Mouse (Mus musculus): ENCODE results near the gene Smyd1.

DNA sequence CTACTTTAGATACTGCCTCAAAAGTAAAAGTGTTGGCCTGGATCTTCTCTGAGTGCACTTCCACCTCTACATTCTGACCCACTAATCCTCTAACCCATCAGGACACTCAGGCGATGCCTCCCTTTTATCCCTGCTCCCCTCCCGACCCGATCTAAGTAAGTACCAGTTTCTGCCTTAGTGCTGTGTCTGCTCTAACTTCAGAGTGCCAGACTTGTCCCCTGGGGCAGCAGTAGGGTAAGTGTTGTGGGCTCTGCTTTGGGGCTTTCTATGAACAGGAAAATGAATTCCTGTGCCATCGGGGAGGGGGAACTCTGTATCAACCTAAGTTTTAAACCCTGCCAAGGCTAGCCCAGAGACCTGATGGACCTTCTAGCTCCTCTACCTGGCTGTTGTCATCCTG is 38.2 kb upstream of the Smyd1 start:
- TF ChIP-seq CTCF (IDR thresholded peaks at IDR 0.05) (no peak), POLR2A (IDR thresholded peaks at IDR 0.05; ENCODE audit: insufficient read depth, low read depth, low read length) (no peak), EP300 (IDR thresholded peaks at IDR 0.05; ENCODE audit: insufficient read depth, low read depth, low read length) (no peak)
